16 mouse cellular contexts compared by ENCODE assay signal in the genomic region with DNA sequence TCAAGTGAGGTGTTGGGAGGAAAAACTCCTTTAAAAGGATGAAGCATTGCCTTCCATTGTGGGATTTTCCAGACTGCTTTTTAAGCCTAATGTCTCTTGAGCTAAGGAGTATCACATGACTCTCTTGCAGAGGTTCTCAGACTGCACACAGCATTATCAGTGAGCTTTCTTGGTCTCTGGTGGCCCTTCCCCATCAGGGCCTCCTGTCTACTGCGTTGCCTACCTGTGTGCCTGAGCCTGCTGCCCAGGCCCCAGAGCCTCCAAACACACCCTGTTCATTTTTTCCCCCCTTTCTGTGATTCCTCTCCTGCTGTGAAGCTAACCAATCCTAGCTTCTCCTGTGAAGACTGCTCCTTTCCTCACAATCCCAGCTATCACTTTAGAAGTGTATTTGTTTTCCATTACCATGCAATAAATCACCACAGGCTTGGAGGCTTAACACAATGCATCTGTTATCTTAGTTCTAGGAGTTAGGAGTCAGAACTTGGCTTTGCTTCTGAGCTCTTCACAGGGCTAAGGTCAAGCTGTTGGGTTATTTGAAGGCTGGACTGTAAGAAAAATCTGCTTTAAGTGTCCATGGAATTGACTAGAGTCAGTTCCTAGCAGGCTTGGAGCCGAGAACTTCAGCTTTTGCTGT.
A peak's percentile ranks its signal among the peaks of the same experiment; 100 is the strongest.
DNase-seq lines count a peak whose midpoint lies in the region; ATAC-seq lines count a peak whose summit lies in the region.
"Had no signal": no experiment of that assay in that cellular context is flagged by ENCODE, and none has a peak within 500 bp of the region (broad histone marks: within the 10 kb centered on the region; RNA-seq: fewer than 3 reads in every experiment).

No protein-coding gene starts in this region.

- WGBS in intestine, embryonic 15.5 days: 33% methylated on average over 2 of the region's 2 CpGs

- H3K4me3 ChIP-seq in intestine, embryonic 15.5 days (replicated peaks): no peak overlapping the region
- H3K4me3 ChIP-seq: embryonic facial prominence, embryonic 13.5 days; heart, embryonic 10.5 days; midbrain, embryonic 10.5 days; stomach, embryonic 15.5 days had no signal

- H3K36me3 ChIP-seq in intestine, embryonic 15.5 days: no peaks in the 10 kb centered on the region
- H3K36me3 ChIP-seq: embryonic facial prominence, embryonic 13.5 days; heart, embryonic 10.5 days; midbrain, embryonic 10.5 days; stomach, embryonic 15.5 days had no signal

- intact Hi-C loops in left cerebral cortex, postnatal 25 days (cut with DNase I): no loop called here
- intact Hi-C loops in left cerebral cortex, postnatal 4 days (cut with DNase I): no loop called here

- no peak overlapping the region for H3K9ac ChIP-seq in intestine, embryonic 15.5 days
- H3K9ac ChIP-seq: embryonic facial prominence, embryonic 13.5 days; lung, embryonic 14.5 days; stomach, embryonic 15.5 days had no signal

- ATAC-seq in intestine, embryonic 15.5 days: peak; percentile 77
- ATAC-seq: forebrain, embryonic 14.5 days had no signal

- H3K27me3 ChIP-seq in intestine, embryonic 15.5 days (replicated peaks): no peaks in the 10 kb centered on the region
- H3K27me3 ChIP-seq: embryonic facial prominence, embryonic 13.5 days; stomach, embryonic 15.5 days had no signal

- no peak overlapping the region for H3K4me2 ChIP-seq in intestine, embryonic 15.5 days (replicated peaks)
- H3K4me2 ChIP-seq: embryonic facial prominence, embryonic 13.5 days; lung, embryonic 14.5 days; stomach, embryonic 15.5 days had no signal

- peak; percentile 6 for DNase-seq in embryo, embryonic 10 days (ENCODE audit: low spot score)
- no peak for DNase-seq in embryo, embryonic 11 days
- DNase-seq in left cerebral cortex, postnatal 25 days (ENCODE audit: low spot score in 2 of 2): peak; percentile 5 to 26
- no peak for DNase-seq in left cerebral cortex, postnatal 4 days
- DNase-seq in mesoderm, embryonic 11.5 days (ENCODE audit: low read depth, low spot score): peak; percentile 28
- no peak for DNase-seq in testis, postnatal 14 days (ENCODE audit: low spot score)
- DNase-seq in natural killer cell, adult 2 months (ENCODE audit: low spot score in 2 of 2): no peak
- DNase-seq: gastrocnemius, postnatal 14 days; lung, embryonic 14.5 days; thymus, postnatal 36 days had no signal

- no peaks in the 10 kb centered on the region for H3K9me3 ChIP-seq in intestine, embryonic 15.5 days
- H3K9me3 ChIP-seq: embryonic facial prominence, embryonic 13.5 days; heart, embryonic 10.5 days; midbrain, embryonic 10.5 days; stomach, embryonic 15.5 days had no signal

- no peaks in the 10 kb centered on the region for H3K4me1 ChIP-seq in intestine, embryonic 15.5 days (replicated peaks)
- H3K4me1 ChIP-seq: embryonic facial prominence, embryonic 13.5 days; midbrain, embryonic 10.5 days; stomach, embryonic 15.5 days had no signal

- no peak overlapping the region for H3K27ac ChIP-seq in intestine, embryonic 15.5 days
- H3K27ac ChIP-seq: embryonic facial prominence, embryonic 13.5 days; heart, embryonic 10.5 days; midbrain, embryonic 10.5 days; stomach, embryonic 15.5 days had no signal

Comparison
In these comparisons a context has a peak if more than half of its experiments do, and no peak if none do; other contexts are left out.
1. DNase-seq: peak in embryo, embryonic 10 days (single experiment), left cerebral cortex, postnatal 25 days (2 of 2) and mesoderm, embryonic 11.5 days (single experiment); none in embryo, embryonic 11 days (single experiment), left cerebral cortex, postnatal 4 days (single experiment), testis, postnatal 14 days (single experiment) and natural killer cell, adult 2 months (0 of 2).